Mouse (Mus musculus) left cerebral cortex, postnatal 36 days (tissue): Measurements from ENCODE around the gene Paqr4. TPM values are rescaled to one million over a fixed set of nuclear protein-coding genes. Genes with fewer than 3 reads are reported as not detected.
"Not testable (repeated sequence)": the region's sequence is repeated elsewhere in the genome, so short reads cannot be mapped to it uniquely, and the experiment has no call there.

Experiments
- DNase-seq, 2 experiments: peaks; one replicate each; pipeline ENCODE4 v3.0.0; 2021 to 2022; ENCODE audit warnings: low spot score in 2 of 2, mixed read lengths in 1 of 2
- intact Hi-C: fragments of 180-260 bp; cut with DNase I; formaldehyde crosslinking; loops from one replicate; pipeline ENCODE4 v1.15.1; 2025
- total RNA-seq, 2 experiments: library from RNA; stranded (reverse); gene quantifications; 2 replicates each; pipeline ENCODE4 v1.2.3; 2021

The Paqr4 gene
- 10 to 100 TPM; 58.7 to 62.9 TPM for total RNA-seq

DNA sequence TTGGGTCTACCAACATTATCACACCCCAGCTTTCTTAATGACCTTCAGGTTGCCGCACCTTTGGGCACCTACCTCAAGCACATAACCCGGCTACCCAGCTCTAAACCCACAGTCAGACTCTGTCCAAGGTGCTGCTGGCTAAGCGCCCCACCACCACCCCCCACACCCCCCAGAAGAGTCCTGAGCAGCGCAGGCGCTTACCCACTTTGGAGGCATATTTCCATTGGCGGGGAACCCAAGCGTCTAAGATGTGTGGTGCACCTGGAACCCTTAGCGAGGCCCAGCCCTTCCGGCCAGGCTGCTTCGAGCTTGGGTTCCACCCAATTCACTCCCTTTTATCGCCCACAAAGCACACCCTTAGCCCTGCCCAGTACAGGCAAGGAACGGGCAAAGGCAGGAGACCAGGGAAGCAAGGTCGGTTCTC, at the start of gene Paqr4:
Paqr4 (minus strand) TSS at position 270 of the 424 bp plus-strand sequence.
- DNase-seq = no peak
- intact Hi-C loops = no loop called here

- DNase-seq = no peak
These were observed 49.1 kb upstream of the Paqr4 start for GRCm38 (mm10) chr17:23789749-23790268.

DNA sequence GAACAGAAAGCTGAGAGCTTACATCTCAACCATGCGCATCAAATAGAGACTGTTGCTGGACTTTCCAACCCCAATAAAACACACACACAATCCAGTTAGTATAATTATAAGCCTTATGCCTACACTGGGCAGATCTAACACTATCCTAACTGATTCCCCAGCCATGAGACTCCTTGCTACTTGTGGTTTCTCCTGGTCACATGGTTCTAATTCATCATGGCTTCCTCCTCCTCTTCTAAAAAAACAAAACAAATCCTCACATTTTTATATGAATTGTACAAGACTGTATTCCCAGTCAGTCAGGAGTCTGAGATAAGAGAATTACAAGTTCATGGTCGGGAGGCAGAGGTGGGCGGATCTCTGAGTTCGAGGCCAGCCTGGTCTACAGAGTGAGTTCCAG, 48.3 kb upstream of the Paqr4 start:
- intact Hi-C loops = no loop called here
- no peak for DNase-seq

More at GRCm38 (mm10) chr17:23789749-23790268, 49.1 kb upstream of the Paqr4 start:
- intact Hi-C loops = loop anchor here (1.0 kb wide), 1 partner anchor 12 kb away; no protein-coding TSS in a partner anchor

- intact Hi-C loops = loop anchor here (1.0 kb wide), 1 partner anchor 15 kb away; the partner anchor contains the start of gene Flywch1
- peak in 1 of 2 experiments; percentile 42 for DNase-seq
These were observed 45.9 kb upstream of the Paqr4 start for GRCm38 (mm10) chr17:23786510-23786931.

- DNase-seq = peak; percentile 83 to 85
- intact Hi-C loops = loop anchor here (1.0 kb wide), 1 partner anchor 15 kb away; the partner anchor contains the start of gene Flywch1
These were observed 45.1 kb upstream of the Paqr4 start, which contains the start of gene Flywch2 for GRCm38 (mm10) chr17:23785561-23786471. TSS of gene Flywch2 (minus strand) at chr17:23786081.

GRCm38 (mm10) chr17:23783352-23783751, 42.7 kb upstream of the Paqr4 start:
- intact Hi-C loops = no loop called here

GRCm38 (mm10) chr17:23778447-23778846, 37.8 kb upstream of the Paqr4 start:
- no peak for DNase-seq
- intact Hi-C loops = no loop called here

More at GRCm38 (mm10) chr17:23783352-23783751, 42.7 kb upstream of the Paqr4 start:
- DNase-seq = no peak

- no peak for DNase-seq
- intact Hi-C loops = no loop called here
These were observed 36.5 kb upstream of the Paqr4 start for GRCm38 (mm10) chr17:23777141-23777540.

DNA sequence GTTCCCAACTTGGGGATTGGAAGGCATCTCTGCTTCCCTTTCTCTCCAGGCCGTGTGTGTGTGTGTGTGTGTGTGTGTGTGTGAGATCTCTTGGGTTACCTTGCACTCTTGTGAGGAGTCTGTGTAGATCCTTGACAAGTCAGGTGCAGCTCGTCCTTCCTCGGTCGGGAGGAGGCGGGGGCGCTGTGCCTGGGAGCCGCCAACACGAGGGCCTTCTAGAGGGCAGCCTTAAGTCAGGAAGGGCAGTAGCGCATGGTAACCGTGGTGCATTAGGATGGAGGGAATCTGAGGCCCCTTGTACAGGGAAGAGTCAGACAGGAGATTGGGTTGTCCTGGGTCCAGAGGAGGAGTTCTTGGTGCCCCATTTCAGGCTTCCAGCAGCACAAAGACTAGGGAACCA, 35.5 kb upstream of the Paqr4 start:
- DNase-seq = no peak
- intact Hi-C loops = no loop called here

DNA sequence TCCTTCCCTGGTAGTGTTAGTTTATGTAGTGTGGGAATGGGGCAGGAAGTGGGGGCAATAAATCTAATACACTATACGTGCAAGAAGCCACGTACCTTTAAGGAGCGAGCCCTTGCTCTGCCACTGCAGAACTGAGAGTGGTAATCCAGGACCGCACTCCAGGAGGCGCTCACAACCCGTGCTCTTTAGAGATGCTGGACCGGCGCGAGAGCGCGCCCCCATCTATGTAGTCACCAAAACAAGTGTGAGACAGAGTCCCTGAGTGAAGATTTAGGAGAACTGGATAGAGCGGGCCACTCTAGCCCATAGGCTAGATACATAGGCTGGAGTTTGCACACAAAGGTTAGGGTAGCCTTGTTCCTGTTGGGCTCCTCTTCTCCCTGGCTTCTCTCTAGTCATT, 33.4 kb upstream of the Paqr4 start:
- intact Hi-C loops = no loop called here
- peak; percentile 67 to 76 for DNase-seq

GRCm38 (mm10) chr17:23773676-23774075, 33.0 kb upstream of the Paqr4 start:
- intact Hi-C loops = no loop called here
- DNase-seq = no peak

- DNase-seq, intact Hi-C loops: not testable (repeated sequence)
These were observed 31.5 kb upstream of the Paqr4 start for GRCm38 (mm10) chr17:23772219-23772556.

GRCm38 (mm10) chr17:23771284-23772218, 30.9 kb upstream of the Paqr4 start, which contains the start of gene Flywch1:
TSS of gene Flywch1 (minus strand) at chr17:23771602.
- DNase-seq = peak; percentile 98

GRCm38 (mm10) chr17:23770896-23771283, 30.2 kb upstream of the Paqr4 start:
- DNase-seq = no peak
- intact Hi-C loops = loop anchor here (1.0 kb wide), 2 partner anchors 15 to 33 kb away; partner anchors contain the start of gene Flywch2

More at GRCm38 (mm10) chr17:23771284-23772218, 30.9 kb upstream of the Paqr4 start, which contains the start of gene Flywch1:
- intact Hi-C loops = loop anchor here (1.0 kb wide), 2 partner anchors 15 to 33 kb away; partner anchors contain the start of gene Flywch2

DNA sequence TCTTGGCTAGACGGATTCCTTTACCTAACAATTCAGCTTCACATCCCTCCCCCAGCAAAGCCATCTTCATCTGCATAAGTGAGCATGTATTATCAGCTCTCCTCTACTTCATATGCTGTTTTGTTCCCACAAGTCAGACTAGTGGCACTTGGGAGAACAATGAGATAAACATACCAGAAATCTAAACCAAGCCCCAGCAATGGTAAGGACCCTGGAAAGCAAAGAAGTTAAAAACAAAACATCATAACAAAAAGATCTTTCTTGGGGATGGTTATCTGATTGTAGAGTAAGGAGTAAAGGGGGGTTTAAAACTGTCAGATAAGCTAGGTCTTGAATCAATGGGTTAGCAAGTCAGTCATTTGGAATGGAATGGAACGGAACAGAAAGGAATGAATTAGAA, 29.8 kb upstream of the Paqr4 start:
- DNase-seq = no peak
- intact Hi-C loops = no loop called here

DNA sequence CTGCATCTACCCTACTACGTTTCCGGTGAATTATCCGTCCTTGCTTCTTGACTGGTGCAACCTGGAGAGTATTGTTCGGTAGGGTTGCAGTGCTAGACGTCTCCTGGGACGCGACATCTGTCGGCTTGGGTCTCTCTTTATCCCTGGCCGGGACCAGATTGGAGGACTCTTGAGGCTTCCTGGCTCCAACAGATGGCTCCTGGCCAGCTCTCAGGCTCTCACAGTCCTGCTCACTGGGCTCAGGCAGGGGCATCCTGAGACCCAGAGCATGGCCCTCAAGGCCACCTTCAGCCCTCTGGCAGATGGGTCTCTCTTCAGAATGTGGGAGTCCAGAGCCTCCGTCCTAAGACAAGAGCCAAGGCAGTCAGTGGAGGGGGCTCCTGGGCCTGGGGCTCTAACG, 22.3 kb upstream of the Paqr4 start:
- no peak for DNase-seq
- intact Hi-C loops = no loop called here

GRCm38 (mm10) chr17:23761155-23761554, 20.5 kb upstream of the Paqr4 start:
- DNase-seq = no peak

GRCm38 (mm10) chr17:23760231-23760630, 19.6 kb upstream of the Paqr4 start:
- no peak for DNase-seq
- intact Hi-C loops = no loop called here

More at GRCm38 (mm10) chr17:23761155-23761554, 20.5 kb upstream of the Paqr4 start:
- intact Hi-C loops = no loop called here

- DNase-seq = no peak
- intact Hi-C loops = no loop called here
These were observed 18.1 kb upstream of the Paqr4 start for GRCm38 (mm10) chr17:23758801-23759200.
